Mouse (Mus musculus) bone marrow, adult 2 months (tissue): ENCODE measurements at regions not wholly inside any gene's neighbourhood (a gene's known extent, or its start where the extent isn't known, plus 50 kb on each side); places are given as distances from the start of the nearest gene placed in this dataset.

Source experiments
- H3K27ac ChIP-seq: fragments of 200-500 bp; 2 replicates; pipeline ENCODE4 v1.5.1; 2012; ENCODE audit warnings: low read depth, mild to moderate bottlenecking, control low read depth, inconsistent platforms, low read length; ENCODE audit not compliant: control insufficient read depth, poor library complexity, insufficient read depth
- H3K4me1 ChIP-seq: fragments of 200-500 bp; 2 replicates; pipeline ENCODE4 v1.6.1; 2011; ENCODE audit warnings: low read length; ENCODE audit not compliant: control insufficient read depth, insufficient read depth
- H3K4me3 ChIP-seq: fragments of 200-500 bp; replicated peaks from 2 replicates; pipeline ENCODE3; 2011; ENCODE audit warnings: mild to moderate bottlenecking, low read depth, low read length, control low read depth; ENCODE audit not compliant: control insufficient read depth
- CTCF ChIP-seq: fragments of 200-500 bp; IDR thresholded peaks from 2 replicates; pipeline ENCODE4 v1.5.1; 2011; ENCODE audit warnings: low read length, control low read depth; ENCODE audit not compliant: control insufficient read depth, insufficient read depth
- POLR2A ChIP-seq: fragments of 200-500 bp; IDR thresholded peaks from 2 replicates; pipeline ENCODE4 v1.6.1; 2011; ENCODE audit warnings: low read depth, mild to moderate bottlenecking, control low read depth, low read length, borderline replicate concordance; ENCODE audit not compliant: control insufficient read depth
- WGBS: fragments of 180-500 bp; shearing (Covaris S2); methylation state at CpG from one replicate; pipeline ENCODE4 v1.1.7; 2018; 5-methylcytosine and 5-hydroxymethylcytosine counted together

- 80% methylated on average over 3 of the region's 3 CpGs for WGBS
- no peak overlapping the region for H3K27ac ChIP-seq
- TF ChIP-seq POLR2A (no peak), CTCF (no peak)
- H3K4me1 ChIP-seq: no peaks in the 10 kb centered on the region
- H3K4me3 ChIP-seq: no peak overlapping the region
Measured at GRCm38 (mm10) chr8:12483551-12483950, 88.5 kb downstream of the Sox1 start.

GRCm38 (mm10) chr8:12485326-12485725 lies 87.5 kb upstream of the Spaca7 start:
- Histone ChIP-seq H3K4me1 (no peaks in the 10 kb centered on the region), H3K4me3 (no peak overlapping the region), H3K27ac (no peak overlapping the region)
- TF ChIP-seq POLR2A (no peak), CTCF (no peak)
- WGBS: 69% methylated on average over 7 of the region's 7 CpGs

- WGBS: 78% methylated on average over 22 of the region's 22 CpGs
- Histone ChIP-seq H3K4me3 (no peak overlapping the region), H3K27ac (no peak overlapping the region), H3K4me1 (no peaks in the 10 kb centered on the region)
- TF ChIP-seq POLR2A (no peak), CTCF (no peak)
Measured at GRCm38 (mm10) chr8:12486331-12487061, 86.3 kb upstream of the Spaca7 start.

- Histone ChIP-seq H3K4me1 (no peaks in the 10 kb centered on the region), H3K27ac (no peak overlapping the region), H3K4me3 (no peak overlapping the region)
- 61% methylated on average over 11 of the region's 11 CpGs for WGBS
- TF ChIP-seq POLR2A (no peak), CTCF (no peak)
Measured at GRCm38 (mm10) chr8:12487201-12487600, 85.6 kb upstream of the Spaca7 start.

- WGBS: 72% methylated on average over 5 of the region's 5 CpGs
- TF ChIP-seq POLR2A (no peak), CTCF (no peak)
- no peak overlapping the region for H3K4me3 ChIP-seq
- H3K27ac ChIP-seq: no peak overlapping the region
- H3K4me1 ChIP-seq: no peaks in the 10 kb centered on the region
Measured at GRCm38 (mm10) chr8:12489194-12489593, 83.6 kb upstream of the Spaca7 start.

- no peak overlapping the region for H3K4me3 ChIP-seq
- H3K4me1 ChIP-seq: peaks cover 2% of the 10 kb centered on the region
- H3K27ac ChIP-seq: no peak overlapping the region
- TF ChIP-seq POLR2A (no peak), CTCF (no peak)
- 38% methylated on average over 6 of the region's 6 CpGs for WGBS
Measured at GRCm38 (mm10) chr8:12491472-12491871, 81.4 kb upstream of the Spaca7 start.

GRCm38 (mm10) chr8:12492461-12492860 lies 80.4 kb upstream of the Spaca7 start:
- no peak overlapping the region for H3K4me3 ChIP-seq
- peaks cover 2% of the 10 kb centered on the region for H3K4me1 ChIP-seq
- no peak overlapping the region for H3K27ac ChIP-seq
- WGBS: 70% methylated on average over 2 of the region's 2 CpGs
- no peak for TF ChIP-seq CTCF
- no peak for TF ChIP-seq POLR2A

GRCm38 (mm10) chr8:12494559-12494958 lies 78.3 kb upstream of the Spaca7 start:
- H3K4me3 ChIP-seq: no peak overlapping the region
- TF ChIP-seq CTCF (no peak), POLR2A (no peak)
- peaks cover 2% of the 10 kb centered on the region for H3K4me1 ChIP-seq
- WGBS: 20% methylated on average over 9 of the region's 9 CpGs
- no peak overlapping the region for H3K27ac ChIP-seq

- 35% methylated on average over 6 of the region's 6 CpGs for WGBS
- Histone ChIP-seq H3K4me1 (peaks cover 2% of the 10 kb centered on the region), H3K4me3 (no peak overlapping the region), H3K27ac (no peak overlapping the region)
- TF ChIP-seq CTCF: no peak
- no peak for TF ChIP-seq POLR2A
Measured at GRCm38 (mm10) chr8:12497420-12497819, 75.4 kb upstream of the Spaca7 start.
